Mouse (Mus musculus) A20 (cell line): ENCODE results near the gene Lfng.

Source experiments
- DNase-seq: peaks from one replicate; pipeline ENCODE4 v3.0.0-alpha.2; 2011; ENCODE audit warnings: low read depth, low spot score

The Lfng gene

GRCm38 (mm10) chr5:140607001-140607835 is at the start of gene Lfng:
Lfng (plus strand) TSS chr5:140607320.
- no peak for DNase-seq

DNA sequence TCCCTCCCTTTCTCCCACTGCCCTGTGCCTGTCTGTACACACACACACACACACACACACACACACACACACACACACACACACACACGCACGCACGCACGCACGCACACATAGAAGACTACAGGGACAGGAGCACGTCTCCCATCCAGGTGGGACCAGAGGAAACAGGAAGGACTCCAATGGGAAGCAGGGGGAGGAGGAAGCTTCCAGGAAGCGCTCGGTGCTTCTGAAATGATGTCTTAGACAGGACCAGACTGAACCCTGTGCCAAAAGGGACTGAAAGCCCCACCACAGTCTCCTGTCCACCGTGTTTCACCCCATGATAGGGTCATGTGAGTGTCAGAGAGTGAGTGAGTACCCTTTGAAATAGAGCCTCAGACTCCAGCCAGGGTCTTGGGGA is 44.5 kb upstream of the Lfng start:
- DNase-seq = peak; percentile 40

- DNase-seq = no peak
These were observed 42.2 kb upstream of the Lfng start, which contains the start of gene Grifin for GRCm38 (mm10) chr5:140564896-140565295. Grifin (minus strand) TSS chr5:140565071.

- DNase-seq = no peak
These were observed 41.7 kb upstream of the Lfng start for GRCm38 (mm10) chr5:140565451-140565850.

- DNase-seq = peak; percentile 30
These were observed 41.3 kb upstream of the Lfng start for GRCm38 (mm10) chr5:140565856-140566255.

- no peak for DNase-seq
These were observed 40.8 kb upstream of the Lfng start for GRCm38 (mm10) chr5:140566271-140566670.

- DNase-seq = no peak
These were observed 39.8 kb upstream of the Lfng start for GRCm38 (mm10) chr5:140567321-140567720.

DNA sequence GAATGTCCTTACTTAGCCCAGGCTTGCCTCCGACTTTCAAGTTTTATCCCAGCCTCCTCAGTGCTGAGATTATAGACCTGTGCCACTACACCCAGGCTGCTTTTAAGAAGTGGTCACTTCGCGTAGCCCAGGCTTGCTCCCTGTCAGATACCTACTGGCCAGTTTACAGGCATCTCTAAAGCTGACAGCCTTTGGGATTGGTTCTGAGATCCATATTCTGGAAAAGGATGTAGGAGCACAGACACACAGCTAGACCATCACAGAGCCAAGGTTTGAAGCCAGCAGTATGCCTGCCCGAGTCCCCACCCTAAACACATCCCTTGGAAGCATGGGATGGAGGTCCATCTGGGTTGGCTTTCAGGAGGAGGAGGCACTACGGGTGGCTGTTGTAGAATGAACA is 39.4 kb upstream of the Lfng start:
- no peak for DNase-seq

GRCm38 (mm10) chr5:140568321-140568970 is 38.7 kb upstream of the Lfng start:
- peak; percentile 55 for DNase-seq

DNA sequence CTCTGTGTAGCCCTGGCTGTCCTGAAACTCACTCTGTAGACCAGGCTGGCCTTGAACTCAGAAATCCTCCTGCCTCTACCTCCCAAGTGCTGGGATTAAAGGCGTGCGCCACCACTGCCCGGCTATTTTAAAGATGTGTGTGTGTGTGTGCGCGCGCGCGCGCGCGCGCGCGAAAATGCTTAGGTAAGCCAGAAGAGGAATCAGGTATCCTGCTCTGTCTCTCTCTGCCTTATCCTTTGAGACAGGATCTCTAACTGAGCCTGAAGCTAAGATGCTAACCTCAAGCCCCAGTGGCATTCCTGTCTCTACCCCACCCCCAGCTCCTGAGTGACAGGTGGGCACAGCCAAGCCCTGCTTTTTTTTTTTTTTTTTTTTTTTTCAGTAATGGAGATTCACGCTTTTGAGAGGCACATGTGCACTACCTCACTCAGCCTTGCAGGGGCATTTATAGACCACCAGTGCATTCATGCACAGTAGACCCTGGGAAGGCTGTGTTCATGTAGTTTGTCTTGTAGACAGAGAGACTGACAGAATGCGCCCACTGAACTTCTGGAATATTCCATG is 38.0 kb upstream of the Lfng start:
- no peak for DNase-seq

DNA sequence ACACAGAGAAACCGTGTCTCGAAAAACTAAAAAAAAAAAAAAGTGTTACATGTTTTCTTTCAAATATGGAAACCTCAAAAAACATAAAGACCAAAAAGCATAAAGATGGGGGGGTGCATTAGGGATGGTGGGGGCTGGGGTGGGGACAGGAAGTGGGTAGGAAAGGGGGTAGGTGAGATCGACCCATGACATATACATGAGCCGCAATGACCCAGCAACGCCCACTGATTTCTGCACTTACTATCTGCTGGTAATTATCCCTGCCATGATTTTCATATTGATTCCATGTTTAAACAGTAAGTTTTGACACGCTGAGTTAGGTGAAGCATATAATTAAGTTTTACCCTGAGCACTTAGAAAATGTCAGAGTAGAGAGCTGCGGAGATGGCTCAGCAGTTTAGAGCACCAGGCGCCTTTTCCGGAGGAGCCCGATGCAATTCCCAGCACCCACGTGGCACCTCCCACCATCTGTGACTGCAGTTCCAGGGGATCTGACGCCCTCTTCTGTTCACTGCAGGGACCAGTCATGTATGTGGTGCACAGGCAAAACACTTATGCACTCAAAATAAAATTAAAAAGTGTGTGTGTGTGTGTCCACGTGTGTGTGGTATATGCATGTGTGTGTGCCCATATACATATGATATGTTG is 36.8 kb upstream of the Lfng start:
- no peak for DNase-seq

DNA sequence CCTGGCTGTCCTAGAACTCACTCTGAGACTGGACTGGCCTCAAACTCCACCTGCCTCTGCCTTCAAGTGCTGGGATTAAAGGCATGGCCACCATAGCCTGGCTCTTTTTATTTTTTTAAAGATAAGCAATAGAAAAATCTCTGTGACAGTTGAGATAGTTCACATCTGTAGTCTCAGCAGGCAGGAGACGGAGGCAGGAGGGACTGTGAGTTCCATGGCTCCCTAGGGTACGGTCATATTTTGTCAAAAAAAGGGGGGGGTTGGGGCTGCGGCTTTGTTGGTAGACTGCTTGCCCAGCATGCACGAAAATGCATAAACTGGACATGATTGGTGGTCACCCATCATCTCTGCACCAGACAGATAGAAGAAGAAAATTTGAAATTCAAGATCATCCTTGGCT is 35.9 kb upstream of the Lfng start:
- DNase-seq = no peak

GRCm38 (mm10) chr5:140571673-140572072 is 35.4 kb upstream of the Lfng start:
- DNase-seq = no peak

DNA sequence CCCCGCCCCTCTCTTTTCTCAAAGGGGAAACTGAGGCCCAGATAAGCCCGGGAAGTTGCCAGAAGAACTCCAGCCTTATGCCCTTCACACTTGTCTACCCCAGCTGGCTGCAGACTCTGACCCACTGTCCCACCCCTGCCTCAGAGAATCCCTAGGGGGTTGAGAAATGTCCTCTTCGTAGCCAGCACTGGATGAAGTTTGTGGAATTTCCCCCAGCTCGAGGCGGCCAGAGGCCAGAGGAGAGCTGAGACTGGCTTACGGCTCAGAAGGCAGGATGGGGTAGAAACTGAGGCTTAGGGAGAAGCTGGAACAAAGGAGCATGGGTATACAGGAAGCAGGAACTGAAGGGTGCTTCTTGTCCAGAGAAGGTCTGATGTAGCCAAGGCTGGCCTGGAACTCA is 34.5 kb upstream of the Lfng start:
- no peak for DNase-seq

GRCm38 (mm10) chr5:140575381-140575866 is 31.7 kb upstream of the Lfng start:
- DNase-seq = no peak

DNA sequence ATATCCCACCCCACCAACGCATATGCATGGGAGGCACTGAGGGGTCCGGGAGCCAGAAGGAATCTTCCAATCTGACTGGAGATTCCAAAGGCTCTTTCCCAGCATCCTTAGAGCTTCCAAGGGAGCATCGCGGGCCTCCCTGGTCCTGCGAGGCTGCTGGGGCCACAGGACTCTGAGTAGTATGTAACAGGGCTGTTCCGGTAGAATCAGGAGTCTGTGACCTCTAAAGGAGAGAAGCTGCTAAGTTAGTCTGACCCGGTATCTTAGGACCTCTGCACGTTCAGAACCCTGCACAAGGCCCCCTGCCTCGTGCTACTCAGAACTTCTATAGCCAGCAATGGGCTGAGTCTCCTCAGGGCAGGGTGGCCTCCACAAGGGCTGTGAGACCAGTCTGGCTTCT is 27.9 kb upstream of the Lfng start:
- DNase-seq = no peak

- no peak for DNase-seq
These were observed 27.3 kb upstream of the Lfng start for GRCm38 (mm10) chr5:140579771-140580170.

GRCm38 (mm10) chr5:140581569-140581968 is 25.6 kb upstream of the Lfng start:
- DNase-seq = no peak

DNA sequence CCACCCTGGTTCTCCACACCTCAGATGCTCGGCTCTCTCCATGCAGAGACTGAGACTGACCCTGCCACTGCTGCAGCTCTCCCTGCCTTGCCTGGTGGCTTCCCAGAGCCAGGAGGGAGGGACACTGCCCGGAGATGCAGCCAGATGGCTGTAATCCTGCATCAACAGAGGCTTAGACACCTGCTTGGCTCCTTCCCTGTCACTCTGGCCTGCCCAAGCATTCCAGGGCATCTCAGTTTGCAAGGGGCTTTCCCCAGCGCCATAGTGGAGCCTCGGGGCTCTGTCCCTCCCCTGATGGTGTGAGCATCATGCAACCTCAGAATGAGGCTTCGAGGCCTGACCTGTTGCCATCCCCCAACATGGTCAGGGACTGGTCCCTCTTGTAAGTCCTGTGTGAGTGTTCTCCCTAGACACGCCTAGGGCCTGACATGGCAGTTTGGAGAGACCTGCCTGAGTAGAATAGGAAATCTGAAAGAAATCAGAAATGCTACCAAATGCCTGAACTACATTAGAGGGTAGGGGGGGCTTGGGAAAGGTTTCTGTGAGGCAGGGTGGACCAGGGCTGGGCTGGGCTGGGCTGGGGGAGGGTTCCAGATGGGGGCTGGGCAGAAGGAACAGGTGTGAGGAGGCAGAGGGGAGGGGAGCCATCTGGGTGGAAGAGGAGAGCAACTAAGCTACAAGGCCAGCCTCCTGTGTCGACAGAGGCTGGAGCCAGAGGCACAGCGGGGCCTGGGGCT is 24.0 kb upstream of the Lfng start:
- no peak for DNase-seq

DNA sequence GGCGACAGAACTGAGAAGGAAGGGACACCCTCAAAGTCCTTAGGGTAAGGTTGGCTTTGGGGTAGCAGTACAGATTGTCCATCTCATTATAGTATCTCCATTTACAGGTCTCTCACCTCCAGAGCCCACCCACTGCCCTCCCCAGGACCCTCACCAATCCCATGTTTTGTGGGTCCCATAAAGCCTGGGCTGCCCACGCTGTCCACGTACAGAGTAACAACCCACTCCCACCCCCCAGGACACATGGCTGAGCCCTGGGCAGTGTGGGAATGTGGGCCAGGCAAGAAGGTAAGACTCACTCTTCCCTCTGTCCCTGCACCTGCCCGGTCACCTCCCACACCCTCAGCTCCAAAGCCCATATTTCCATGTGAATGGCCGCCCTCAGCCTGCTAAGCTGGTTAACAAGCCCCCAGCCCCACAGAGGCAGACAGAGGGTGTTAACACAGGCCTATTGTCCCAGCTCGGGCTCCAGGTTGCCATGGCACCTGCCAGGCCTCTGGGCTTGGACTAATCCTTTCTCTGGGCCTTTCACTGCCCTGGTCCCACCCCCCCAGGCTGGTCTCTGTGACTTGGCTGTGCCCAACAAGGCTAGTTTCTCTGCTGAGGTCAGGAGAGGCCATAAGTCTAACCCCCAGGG is 23.3 kb upstream of the Lfng start:
- DNase-seq = no peak
